Mouse (Mus musculus) thymus, adult 2 months (tissue): ENCODE measurements around the gene Hsd3b1.

Experiments used
- CTCF ChIP-seq: fragments of 200-500 bp; IDR thresholded peaks from 2 replicates; pipeline ENCODE4 v1.5.1; 2012; ENCODE audit warnings: mild to moderate bottlenecking, control low read depth, low read length, moderate library complexity, borderline replicate concordance; ENCODE audit not compliant: control insufficient read depth, poor library complexity, insufficient read depth; ENCODE audit errors: extremely low read depth
- POLR2A ChIP-seq: fragments of 200-500 bp; IDR thresholded peaks from 2 replicates; pipeline ENCODE4 v1.6.1; 2012; ENCODE audit warnings: mild to moderate bottlenecking, low read length, control low read depth, moderate library complexity; ENCODE audit not compliant: control insufficient read depth, poor library complexity, insufficient read depth; ENCODE audit errors: extremely low read depth

DNA sequence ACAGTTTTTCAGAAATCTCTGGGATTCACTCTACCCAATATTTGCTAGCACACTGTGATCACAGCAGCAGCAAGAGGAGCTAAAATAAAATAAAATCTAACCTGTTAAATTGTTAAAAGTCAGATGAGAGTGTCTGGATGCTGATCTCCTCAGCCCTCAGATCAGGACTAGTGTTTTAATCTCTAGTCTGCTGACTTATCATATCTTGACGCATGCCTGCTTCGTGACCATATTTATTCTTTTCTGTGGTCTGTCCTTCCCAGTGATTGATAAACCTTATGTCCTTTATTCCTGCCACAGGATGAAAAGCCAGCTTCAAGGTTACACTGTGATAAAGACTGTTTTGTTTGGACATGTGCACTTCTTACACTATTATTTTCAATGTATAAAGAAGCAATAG, 1.5 kb downstream of the Hsd3b1 start:
- no peak for TF ChIP-seq CTCF
- no peak for TF ChIP-seq POLR2A
